Mouse (Mus musculus) CH12.LX (cell line): Measurements from ENCODE around the gene Itga7.

ENCODE experiments used
- CHD2 ChIP-seq: IDR thresholded peaks from 2 replicates; pipeline ENCODE4 v1.6.1; 2011; ENCODE audit warnings: low read length, improper control_type of control experiment
- CTCF ChIP-seq, 2 experiments: IDR thresholded peaks in 1 of 2; conservative IDR thresholded peaks in 1 of 2; 2 replicates each; pipeline ENCODE4 v1.5.1; 2011 to 2012; ENCODE audit warnings: low read depth in 2 of 2, low read length in 2 of 2, improper control_type of control experiment in 1 of 2, inconsistent platforms in 1 of 2, mild to moderate bottlenecking in 1 of 2, moderate library complexity in 1 of 2
- EP300 ChIP-seq: IDR thresholded peaks from 2 replicates; pipeline ENCODE4 v1.6.1; 2011; ENCODE audit warnings: low read length, improper control_type of control experiment
- HCFC1 ChIP-seq: IDR thresholded peaks from 2 replicates; pipeline ENCODE4 v1.6.1; 2012; ENCODE audit warnings: low read depth, mild to moderate bottlenecking, inconsistent platforms, low read length, improper control_type of control experiment
- MAFK ChIP-seq: IDR thresholded peaks from 2 replicates; pipeline ENCODE4 v1.6.1; 2011; ENCODE audit warnings: low read length, improper control_type of control experiment; ENCODE audit not compliant: insufficient replicate concordance
- MAX ChIP-seq: IDR thresholded peaks from 2 replicates; pipeline ENCODE4 v1.6.1; 2011; ENCODE audit warnings: low read length, improper control_type of control experiment
- POLR2A ChIP-seq: IDR thresholded peaks from 2 replicates; pipeline ENCODE4 v1.6.1; 2011; ENCODE audit warnings: low read depth, mild to moderate bottlenecking, improper control_type of control experiment, low read length
- SIN3A ChIP-seq: IDR thresholded peaks from 2 replicates; pipeline ENCODE4 v1.6.1; 2012; ENCODE audit warnings: low read length, improper control_type of control experiment, inconsistent platforms
- ZC3H11A ChIP-seq: IDR thresholded peaks from 2 replicates; pipeline ENCODE4 v1.6.1; 2012; ENCODE audit warnings: low read depth, mild to moderate bottlenecking, inconsistent platforms, low read length, improper control_type of control experiment
- ZKSCAN1 ChIP-seq: IDR thresholded peaks from 2 replicates; pipeline ENCODE4 v1.6.1; 2012; ENCODE audit warnings: low read depth, inconsistent platforms, low read length, improper control_type of control experiment, borderline replicate concordance

GRCm38 (mm10) chr10:128921883-128922821 lies 11.5 kb upstream of the Itga7 start:
- TF ChIP-seq CTCF (conservative IDR thresholded peaks at IDR 0.05 in 1 of 2, IDR thresholded peaks at IDR 0.05 in 1 of 2; ENCODE audit: low read depth in 2 of 2, low read length in 2 of 2) (no peak), MAX (no peak), MAFK (no peak), SIN3A (no peak), EP300 (no peak), POLR2A (no peak), HCFC1 (no peak), ZC3H11A (no peak), CHD2 (no peak), ZKSCAN1 (no peak)
